Mouse (Mus musculus) myocyte (in vitro differentiated cells): ENCODE data around the gene Peg12.

Source experiments
- CEBPB ChIP-seq: IDR thresholded peaks from 2 replicates; pipeline ENCODE4 v1.6.1; 2011; ENCODE audit warnings: mild to moderate bottlenecking, moderate library complexity; ENCODE audit not compliant: poor library complexity, insufficient read depth, severe bottlenecking
- E2F4 ChIP-seq: IDR thresholded peaks from one replicate; pipeline ENCODE4 v1.6.1; 2011; ENCODE audit warnings: mild to moderate bottlenecking, control low read depth, moderate library complexity; ENCODE audit not compliant: insufficient read depth
- MAX ChIP-seq: IDR thresholded peaks from one replicate; pipeline ENCODE4 v1.6.1; 2011; ENCODE audit warnings: low read depth, mild to moderate bottlenecking, control low read depth
- MYOD1 ChIP-seq, 3 experiments: IDR thresholded peaks; one replicate each; pipeline ENCODE4 v1.6.1; 2011; ENCODE audit warnings: control low read depth in 2 of 3, low read depth in 2 of 3, mild to moderate bottlenecking in 2 of 3, moderate library complexity in 1 of 3; ENCODE audit not compliant: insufficient read length in 2 of 3, control insufficient read depth in 1 of 3
- MYOG ChIP-seq, 3 experiments: IDR thresholded peaks; one replicate each; pipeline ENCODE4 v1.6.1; 2011; ENCODE audit warnings: control low read depth in 2 of 3, low read depth in 2 of 3, mild to moderate bottlenecking in 2 of 3; ENCODE audit not compliant: insufficient read length in 2 of 3, control insufficient read depth in 1 of 3, insufficient read depth in 1 of 3
- POLR2A ChIP-seq: IDR thresholded peaks from one replicate; pipeline ENCODE4 v1.6.1; 2011; ENCODE audit warnings: low read depth, mild to moderate bottlenecking, control low read depth, moderate library complexity; ENCODE audit not compliant: insufficient read length
- TCF12 ChIP-seq: IDR thresholded peaks from one replicate; pipeline ENCODE4 v1.6.1; 2011; ENCODE audit warnings: mild to moderate bottlenecking, control low read depth; ENCODE audit not compliant: poor library complexity, insufficient read depth, severe bottlenecking
- USF1 ChIP-seq: IDR thresholded peaks from one replicate; pipeline ENCODE4 v1.6.1; 2011; ENCODE audit warnings: low read depth, mild to moderate bottlenecking, control low read depth, moderate library complexity

DNA sequence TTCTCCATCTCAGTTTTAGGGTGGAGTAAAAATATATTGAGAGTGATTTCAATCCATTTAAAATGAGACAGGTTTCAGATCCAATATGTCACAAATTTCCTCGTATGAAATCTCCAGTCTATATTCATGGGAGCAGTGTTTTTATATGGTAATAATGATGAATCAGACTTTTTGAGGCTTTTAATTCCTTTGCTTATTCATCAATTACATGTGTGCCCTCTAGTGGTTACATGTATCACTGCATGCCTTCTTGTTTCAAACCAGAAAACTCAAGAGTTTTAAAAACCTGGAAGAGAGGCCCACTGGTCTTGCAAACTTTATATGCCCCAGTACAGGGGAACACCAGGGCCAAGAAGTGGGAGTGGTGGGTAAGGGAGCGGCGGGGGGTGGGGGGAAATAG lies 31.1 kb downstream of the Peg12 start:
- no peak for TF ChIP-seq USF1
- TF ChIP-seq MAX, result no peak
- TF ChIP-seq POLR2A, result no peak
- TF ChIP-seq MYOD1 (IDR thresholded peaks at IDR 0.05; ENCODE audit: control insufficient read depth in 1 of 3, insufficient read length in 2 of 3, low read depth in 2 of 3), result no peak
- TF ChIP-seq TCF12, result no peak
- TF ChIP-seq MYOG (IDR thresholded peaks at IDR 0.05; ENCODE audit: control insufficient read depth in 1 of 3, insufficient read depth in 1 of 3, insufficient read length in 2 of 3, low read depth in 2 of 3), result no peak
- TF ChIP-seq CEBPB, result no peak
- no peak for TF ChIP-seq E2F4
